Mouse (Mus musculus) gastrocnemius, adult 8-10 months (tissue): ENCODE measurements around the gene Phc2. TPM values are rescaled to one million over a fixed set of nuclear protein-coding genes. Genes with fewer than 3 reads are reported as not detected.

Source experiments
- DNase-seq, 2 experiments: peaks; one replicate each; pipeline ENCODE4 v3.0.0; 2022; ENCODE audit warnings: low spot score in 2 of 2
- total RNA-seq, 4 experiments: library from RNA; stranded (reverse); gene quantifications; 2 replicates each; pipeline ENCODE4 v1.2.4; 2022

The Phc2 gene
- total RNA-seq, 4 experiments from 2014 or later = 12.3 to 18.1 (median 14.6) TPM

GRCm38 (mm10) chr4:128716731-128717130 lies 62.2 kb downstream of the Phc2 start:
- DNase-seq = no peak

- DNase-seq = no peak
These were observed 65.6 kb downstream of the Phc2 start for GRCm38 (mm10) chr4:128720110-128720509.

GRCm38 (mm10) chr4:128721061-128721648 lies 66.7 kb downstream of the Phc2 start:
- DNase-seq = no peak

- DNase-seq = no peak
These were observed 67.3 kb downstream of the Phc2 start for GRCm38 (mm10) chr4:128721761-128722160.

GRCm38 (mm10) chr4:128722932-128723331 lies 68.4 kb downstream of the Phc2 start:
- DNase-seq = no peak

- DNase-seq = no peak
These were observed 68.9 kb downstream of the Phc2 start for GRCm38 (mm10) chr4:128723431-128723830.

- DNase-seq = no peak
These were observed 69.6 kb downstream of the Phc2 start for GRCm38 (mm10) chr4:128724059-128724458.

GRCm38 (mm10) chr4:128727019-128727720 lies 72.7 kb downstream of the Phc2 start:
- peak; percentile 75 to 77 for DNase-seq

- peak; percentile 41 to 69 for DNase-seq
These were observed 73.4 kb downstream of the Phc2 start for GRCm38 (mm10) chr4:128727721-128728430.

- no peak for DNase-seq
These were observed 73.9 kb downstream of the Phc2 start for GRCm38 (mm10) chr4:128728431-128728851.

GRCm38 (mm10) chr4:128729033-128729708 lies 74.7 kb downstream of the Phc2 start:
- DNase-seq = no peak

GRCm38 (mm10) chr4:128729709-128730037 lies 75.2 kb downstream of the Phc2 start:
- no peak for DNase-seq

- no peak for DNase-seq
These were observed 75.8 kb downstream of the Phc2 start for GRCm38 (mm10) chr4:128730271-128730670.

- no peak for DNase-seq
These were observed 78.3 kb downstream of the Phc2 start for GRCm38 (mm10) chr4:128732794-128733193.

- no peak for DNase-seq
These were observed 79.0 kb downstream of the Phc2 start for GRCm38 (mm10) chr4:128733496-128733895.

GRCm38 (mm10) chr4:128734217-128734616 lies 79.7 kb downstream of the Phc2 start:
- DNase-seq = peak; percentile 56 to 62

- DNase-seq = no peak
These were observed 80.5 kb downstream of the Phc2 start for GRCm38 (mm10) chr4:128734721-128735671.

GRCm38 (mm10) chr4:128737137-128737589 lies 82.7 kb downstream of the Phc2 start:
- DNase-seq = no peak

- no peak for DNase-seq
These were observed 83.5 kb downstream of the Phc2 start for GRCm38 (mm10) chr4:128737825-128738610.

GRCm38 (mm10) chr4:128740878-128741277 lies 86.4 kb downstream of the Phc2 start:
- DNase-seq = no peak
